Mouse (Mus musculus) MEL (cell line): Measurements from ENCODE around the gene Zfp641. TPM values are rescaled to one million over a fixed set of nuclear protein-coding genes. Genes with fewer than 3 reads are reported as not detected.

ENCODE experiments used
- DNase-seq: peaks from one replicate; pipeline ENCODE4 v3.0.0; 2011; ENCODE audit warnings: low read depth, low spot score
- H3K27ac ChIP-seq: 2 replicates; pipeline ENCODE4 v1.5.1; 2012; ENCODE audit warnings: low read depth, mild to moderate bottlenecking, control low read depth, low read length, moderate library complexity; ENCODE audit not compliant: control insufficient read depth
- H3K27me3 ChIP-seq, 2 experiments: fragments of 150-350 bp in 1 of 2; sonication (generic) in 1 of 2; 2 replicates each; pipeline ENCODE4 v1.6.1; 2012; ENCODE audit warnings: low read length in 2 of 2, mild to moderate bottlenecking in 2 of 2, improper control_type of control experiment in 1 of 2, moderate library complexity in 1 of 2; ENCODE audit not compliant: insufficient read depth in 2 of 2, control insufficient read depth in 1 of 2
- H3K36me3 ChIP-seq, 2 experiments: 2 replicates each; pipeline ENCODE4 v1.6.1; 2012 to 2014; ENCODE audit warnings: low read length in 2 of 2, improper control_type of control experiment in 1 of 2, inconsistent platforms in 1 of 2, mild to moderate bottlenecking in 1 of 2; ENCODE audit not compliant: insufficient read depth in 2 of 2, control insufficient read depth in 1 of 2
- H3K4me1 ChIP-seq, 2 experiments: fragments of 150-350 bp in 1 of 2; sonication (generic) in 1 of 2; 2 replicates each; pipeline ENCODE4 v1.6.1; 2012; ENCODE audit warnings: low read length in 2 of 2, improper control_type of control experiment in 1 of 2, mild to moderate bottlenecking in 1 of 2; ENCODE audit not compliant: insufficient read depth in 2 of 2, control insufficient read depth in 1 of 2
- H3K4me3 ChIP-seq, 2 experiments: fragments of 150-350 bp in 1 of 2; sonication (generic) in 1 of 2; 2 replicates each; pipeline ENCODE4 v1.5.1; 2012; ENCODE audit warnings: low read depth in 2 of 2, low read length in 2 of 2, mild to moderate bottlenecking in 2 of 2, moderate library complexity in 2 of 2, control low read depth in 1 of 2, improper control_type of control experiment in 1 of 2; ENCODE audit not compliant: control insufficient read depth in 1 of 2, insufficient read depth in 1 of 2
- H3K79me2 ChIP-seq: 2 replicates; pipeline ENCODE4 v1.6.1; 2012; ENCODE audit warnings: mild to moderate bottlenecking, low read length, moderate library complexity; ENCODE audit not compliant: control insufficient read depth, poor library complexity, insufficient read depth
- H3K9ac ChIP-seq: 2 replicates; pipeline ENCODE4 v1.6.1; 2012; ENCODE audit warnings: low read depth, mild to moderate bottlenecking, control low read depth, low read length, moderate library complexity; ENCODE audit not compliant: control insufficient read depth, poor library complexity, severe bottlenecking
- H3K9me3 ChIP-seq: fragments of 150-350 bp; sonication (generic); replicated peaks from 2 replicates; pipeline ENCODE4 v1.6.1; 2012; ENCODE audit warnings: mild to moderate bottlenecking, low read length, improper control_type of control experiment, moderate library complexity; ENCODE audit not compliant: insufficient read depth
- CTCF ChIP-seq, 3 experiments: IDR thresholded peaks in 2 of 3; conservative IDR thresholded peaks in 1 of 3; 2 replicates each; pipeline ENCODE4 v1.5.1; 2011 to 2012; ENCODE audit warnings: low read length in 3 of 3, low read depth in 2 of 3, mild to moderate bottlenecking in 2 of 3, improper control_type of control experiment in 1 of 3, inconsistent platforms in 1 of 3, mixed read lengths in 1 of 3, moderate library complexity in 1 of 3; ENCODE audit not compliant: control insufficient read depth in 1 of 3, insufficient read depth in 1 of 3, poor library complexity in 1 of 3, severe bottlenecking in 1 of 3
- ELF1 ChIP-seq: IDR thresholded peaks from 2 replicates; pipeline ENCODE4 v1.6.1; 2014; ENCODE audit warnings: low read depth, mild to moderate bottlenecking, inconsistent platforms, low read length, improper control_type of control experiment, moderate library complexity
- ETS1 ChIP-seq: IDR thresholded peaks from 2 replicates; pipeline ENCODE4 v1.6.1; 2012; ENCODE audit warnings: low read depth, mild to moderate bottlenecking, inconsistent platforms, low read length, improper control_type of control experiment, moderate library complexity
- GABPA ChIP-seq: IDR thresholded peaks from 2 replicates; pipeline ENCODE4 v1.6.1; 2012; ENCODE audit warnings: low read depth, mild to moderate bottlenecking, inconsistent platforms, low read length, improper control_type of control experiment, moderate library complexity
- GATA1 ChIP-seq: IDR thresholded peaks from 2 replicates; pipeline ENCODE4 v1.6.1; 2011; ENCODE audit warnings: low read depth, low read length, improper control_type of control experiment
- KAT2A ChIP-seq: conservative IDR thresholded peaks from 2 replicates; pipeline ENCODE4 v1.6.1; 2012; ENCODE audit warnings: low read depth, low read length, improper control_type of control experiment, inconsistent platforms
- MAX ChIP-seq: IDR thresholded peaks from 2 replicates; pipeline ENCODE4 v1.6.1; 2011; ENCODE audit warnings: low read length, improper control_type of control experiment
- MEF2A ChIP-seq: IDR thresholded peaks from 2 replicates; pipeline ENCODE4 v1.6.1; 2014; ENCODE audit warnings: low read depth, mild to moderate bottlenecking, inconsistent platforms, low read length, improper control_type of control experiment; ENCODE audit not compliant: poor library complexity, insufficient replicate concordance, severe bottlenecking; ENCODE audit errors: extremely low read depth
- MYB ChIP-seq: IDR thresholded peaks from 2 replicates; pipeline ENCODE4 v1.6.1; 2011; ENCODE audit warnings: mild to moderate bottlenecking, low read depth, low read length, improper control_type of control experiment
- NELFE ChIP-seq: IDR thresholded peaks from 2 replicates; pipeline ENCODE4 v1.6.1; 2011; ENCODE audit warnings: low read depth, low read length, improper control_type of control experiment
- POLR2A ChIP-seq, 2 experiments: IDR thresholded peaks; 2 replicates each; pipeline ENCODE4 v1.6.1; 2011 to 2012; ENCODE audit warnings: low read length in 2 of 2, mild to moderate bottlenecking in 2 of 2, control low read depth in 1 of 2, improper control_type of control experiment in 1 of 2, low read depth in 1 of 2, moderate library complexity in 1 of 2; ENCODE audit not compliant: control insufficient read depth in 1 of 2, insufficient read depth in 1 of 2, poor library complexity in 1 of 2
- POLR2AphosphoS2 ChIP-seq: IDR thresholded peaks from 2 replicates; pipeline ENCODE4 v1.6.1; 2011; ENCODE audit warnings: low read length, improper control_type of control experiment
- POLR2AphosphoS5 ChIP-seq: IDR thresholded peaks from 2 replicates; pipeline ENCODE4 v1.6.1; 2012; ENCODE audit warnings: low read depth, borderline replicate concordance, mild to moderate bottlenecking, inconsistent platforms, low read length, moderate library complexity, mixed read lengths
- SMC3 ChIP-seq: IDR thresholded peaks from 2 replicates; pipeline ENCODE4 v1.6.1; 2011; ENCODE audit warnings: low read depth, low read length, improper control_type of control experiment
- TAL1 ChIP-seq: IDR thresholded peaks from 2 replicates; pipeline ENCODE4 v1.6.1; 2012; ENCODE audit warnings: mild to moderate bottlenecking, inconsistent platforms, low read length, moderate library complexity, mixed read lengths
- TBP ChIP-seq: IDR thresholded peaks from 2 replicates; pipeline ENCODE4 v1.8.0; 2011; ENCODE audit warnings: low read depth, low read length, improper control_type of control experiment
- UBTF ChIP-seq: IDR thresholded peaks from 2 replicates; pipeline ENCODE4 v1.6.1; 2012; ENCODE audit warnings: low read depth, mild to moderate bottlenecking, inconsistent platforms, low read length, improper control_type of control experiment, moderate library complexity, borderline replicate concordance; ENCODE audit not compliant: insufficient read depth
- USF1 ChIP-seq: IDR thresholded peaks from 2 replicates; pipeline ENCODE4 v1.6.1; 2014; ENCODE audit warnings: low read depth, mild to moderate bottlenecking, inconsistent platforms, low read length, improper control_type of control experiment, moderate library complexity
- USF2 ChIP-seq, 2 experiments: IDR thresholded peaks; 2 replicates each; pipeline ENCODE4 v1.6.1; 2011 to 2012; ENCODE audit warnings: improper control_type of control experiment in 2 of 2, low read length in 2 of 2, borderline replicate concordance in 1 of 2, inconsistent platforms in 1 of 2, low read depth in 1 of 2, mild to moderate bottlenecking in 1 of 2; ENCODE audit not compliant: insufficient read depth in 1 of 2
- ZKSCAN1 ChIP-seq: IDR thresholded peaks from 2 replicates; pipeline ENCODE4 v1.6.1; 2012; ENCODE audit warnings: low read depth, mild to moderate bottlenecking, inconsistent platforms, low read length, improper control_type of control experiment, moderate library complexity
- ZMIZ1 ChIP-seq: IDR thresholded peaks from 2 replicates; pipeline ENCODE4 v1.6.1; 2012; ENCODE audit warnings: low read depth, mild to moderate bottlenecking, inconsistent platforms, low read length, improper control_type of control experiment, moderate library complexity
- ZNF384 ChIP-seq: IDR thresholded peaks from 2 replicates; pipeline ENCODE4 v1.6.1; 2012; ENCODE audit warnings: low read depth, mild to moderate bottlenecking, inconsistent platforms, low read length, improper control_type of control experiment
- polyA plus RNA-seq, 2 experiments: library from polyadenylated mRNA; stranded (reverse) in 1 of 2; unstranded in 1 of 2; fragments of >175 nt in 1 of 2; fragments of >200 nt in 1 of 2; gene quantifications; 2 replicates each; pipeline versions ENCODE4 v1.2.1 to v1.2.4; 2012; ENCODE audit warnings: low replicate concordance in 2 of 2, low read depth in 1 of 2; ENCODE audit not compliant: insufficient read length in 2 of 2, insufficient read depth in 1 of 2, missing spikeins in 1 of 2
- total RNA-seq: library from RNA; depleted of rRNA; stranded (reverse); fragments of 300-350 nt; gene quantifications from 2 replicates; pipeline ENCODE4 v1.2.3, GENCODE M21; 2012; rRNA removed

The Zfp641 gene
- not detected in 2 replicates for total RNA-seq
- polyA plus RNA-seq: not detected

DNA sequence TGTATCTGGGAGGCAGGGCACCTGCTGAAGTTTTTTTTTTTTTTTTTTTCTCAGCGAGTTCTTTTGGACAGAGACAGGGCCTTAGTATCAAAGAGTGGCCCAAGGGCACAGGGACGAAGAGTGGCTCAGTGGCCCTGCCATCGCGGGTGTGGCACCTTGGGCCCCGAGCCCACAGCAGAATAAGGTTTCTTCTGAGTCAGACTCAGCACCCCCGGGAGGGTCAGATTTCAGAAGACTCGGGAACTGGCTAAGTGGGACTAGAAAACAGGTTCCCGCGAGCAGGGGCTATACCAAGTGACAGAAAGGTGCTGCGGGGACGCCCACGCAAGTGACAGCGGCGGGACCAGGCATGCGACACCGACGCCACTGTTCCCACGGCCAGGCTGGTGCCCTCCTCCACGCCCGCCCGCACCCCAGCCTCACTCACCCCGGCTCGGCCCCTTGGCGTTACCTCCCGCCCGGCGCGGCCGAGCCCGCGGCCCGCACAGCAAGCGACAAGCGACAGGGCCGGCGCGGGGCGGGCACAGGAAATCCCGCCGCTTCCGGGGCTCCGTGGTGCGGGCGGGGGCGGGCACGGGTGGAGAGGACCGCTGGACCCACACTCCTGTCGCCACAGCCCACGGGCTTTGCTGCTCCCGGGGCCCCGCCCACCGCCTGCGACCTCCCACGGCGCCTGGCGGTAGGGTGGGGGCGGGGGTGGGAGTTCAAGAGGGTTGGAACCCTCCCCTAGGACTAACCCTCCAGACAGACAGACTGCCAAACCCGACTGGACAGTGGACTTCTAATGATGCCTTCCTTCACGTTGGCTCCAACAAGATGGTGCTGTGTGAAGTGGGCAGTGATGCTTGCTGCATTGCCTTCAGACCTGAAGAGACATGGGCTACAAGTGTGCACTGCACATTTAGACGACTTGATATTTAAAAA lies at the start of gene Zfp641:
Gene Zfp641, minus strand, starts transcription at position 534 of the 924 bp plus-strand sequence.
- no peak for DNase-seq
- H3K79me2 ChIP-seq: no peaks in the 10 kb centered on the region

DNA sequence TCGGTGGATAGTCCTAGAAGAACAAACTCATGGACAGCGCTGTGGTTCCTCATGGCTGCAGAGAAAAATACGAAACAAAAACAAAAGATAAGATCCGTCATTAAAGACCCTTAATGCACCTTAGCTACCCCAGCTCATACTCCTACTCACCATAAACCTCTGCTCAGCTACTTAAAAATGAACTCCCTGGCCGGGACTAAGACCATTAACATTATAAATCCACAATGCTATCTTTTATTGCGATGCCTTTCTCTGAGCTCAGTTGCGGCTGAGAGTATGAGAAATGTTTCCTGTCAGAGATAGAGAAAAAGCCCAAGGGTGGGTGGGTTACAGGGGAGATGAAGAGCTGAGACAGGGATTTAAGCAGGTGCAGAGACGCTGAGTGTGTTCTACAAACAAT lies 44.9 kb upstream of the Zfp641 start, which contains the start of gene Olfr284:
Gene Olfr284, minus strand, starts transcription at position 101 of the 400 bp plus-strand sequence.
- Histone ChIP-seq H3K4me1 (no peaks in the 10 kb centered on the region), H3K27me3 (peaks cover 7 to 15% of the 10 kb centered on the region in 2 experiments), H3K27ac (no peak within 1 kb of the TSS), H3K9me3 (no peaks in the 10 kb centered on the region), H3K79me2 (no peaks in the 10 kb centered on the region), H3K4me3 (no peak within 1 kb of the TSS), H3K9ac (no peak within 1 kb of the TSS), H3K36me3 (no peaks in the 10 kb centered on the region)
- no peak for TF ChIP-seq GABPA
- no peak for TF ChIP-seq ZNF384
- TF ChIP-seq CTCF (IDR thresholded peaks at IDR 0.05 in 2 of 3, conservative IDR thresholded peaks at IDR 0.05 in 1 of 3; ENCODE audit: control insufficient read depth in 1 of 3, insufficient read depth in 1 of 3, low read depth in 2 of 3, low read length in 3 of 3, poor library complexity in 1 of 3, severe bottlenecking in 1 of 3): no peak
- TF ChIP-seq TAL1: no peak
- TF ChIP-seq MEF2A: no peak
- no peak for TF ChIP-seq POLR2A (IDR thresholded peaks at IDR 0.05; ENCODE audit: control insufficient read depth in 1 of 2, insufficient read depth in 1 of 2, low read depth in 1 of 2, low read length in 2 of 2, poor library complexity in 1 of 2)
- no peak for TF ChIP-seq ELF1
- no peak for TF ChIP-seq MAX
- no peak for TF ChIP-seq USF2 (IDR thresholded peaks at IDR 0.05; ENCODE audit: borderline replicate concordance in 1 of 2, insufficient read depth in 1 of 2, low read depth in 1 of 2, low read length in 2 of 2)
- no peak for TF ChIP-seq MYB
- TF ChIP-seq USF1: no peak
- no peak for TF ChIP-seq NELFE
- no peak for TF ChIP-seq ZMIZ1
- no peak for TF ChIP-seq TBP
- no peak for DNase-seq

More for the DNA sequence above, at the start of gene Zfp641:
- no peaks in the 10 kb centered on the region for H3K36me3 ChIP-seq
- no peaks in the 10 kb centered on the region for H3K9me3 ChIP-seq
- no peak within 1 kb of the TSS for H3K27ac ChIP-seq
- no peaks in the 10 kb centered on the region for H3K27me3 ChIP-seq
- TF ChIP-seq USF1 (no peak), ZNF384 (no peak), SMC3 (no peak), MEF2A (no peak), ETS1 (no peak), TAL1 (no peak), KAT2A (no peak), ZKSCAN1 (no peak), ELF1 (no peak), ZMIZ1 (no peak), MAX (no peak), POLR2A (IDR thresholded peaks at IDR 0.05; ENCODE audit: control insufficient read depth in 1 of 2, insufficient read depth in 1 of 2, low read depth in 1 of 2, low read length in 2 of 2, poor library complexity in 1 of 2) (no peak), NELFE (no peak), GATA1 (no peak), UBTF (no peak), MYB (no peak), POLR2AphosphoS5 (no peak), POLR2AphosphoS2 (no peak)
- H3K9ac ChIP-seq: no peak within 1 kb of the TSS
- no peaks in the 10 kb centered on the region for H3K4me1 ChIP-seq
- no peak within 1 kb of the TSS for H3K4me3 ChIP-seq
